Mouse (Mus musculus): Measurements from ENCODE around the gene Gm3486. TPM values are rescaled to one million over a fixed set of nuclear protein-coding genes. Genes with fewer than 3 reads are reported as not detected.
"Not testable (repeated sequence)": the region's sequence is repeated elsewhere in the genome, so short reads cannot be mapped to it uniquely, and the experiment has no call there.

Gm3486 gene
- not detected in 2 replicates for polyA plus RNA-seq (2015; fragmentation: Nextera tagmentation; extraction: Ambion mirVana)

GRCm38 (mm10) chr14:41489385-41489784, at the start of gene Gm3486:
TSS of gene Gm3486 (minus strand) at chr14:41489485.
- H3K9me3 ChIP-seq; H3K27ac ChIP-seq; H3K4me3 ChIP-seq; ATAC-seq (ENCODE audit: insufficient number of reproducible peaks, insufficient read depth, low FRiP score, low TSS enrichment, low read depth); H3K4me1 ChIP-seq; H3K9ac ChIP-seq; H3K36me3 ChIP-seq; H3K4me2 ChIP-seq; H3K27me3 ChIP-seq: not testable (repeated sequence)

GRCm38 (mm10) chr14:41524695-41525094, 35.4 kb upstream of the Gm3486 start:
- not testable (repeated sequence) for H3K4me2 ChIP-seq; H3K27ac ChIP-seq; H3K27me3 ChIP-seq; H3K4me3 ChIP-seq; H3K36me3 ChIP-seq; H3K9ac ChIP-seq; H3K9me3 ChIP-seq; ATAC-seq (ENCODE audit: insufficient number of reproducible peaks, insufficient read depth, low FRiP score, low TSS enrichment, low read depth); H3K4me1 ChIP-seq
- 76% methylated on average over 1 of the region's 1 CpGs for WGBS

GRCm38 (mm10) chr14:41520683-41521082, 31.4 kb upstream of the Gm3486 start:
- H3K27ac ChIP-seq; H3K9me3 ChIP-seq; H3K4me1 ChIP-seq; ATAC-seq (ENCODE audit: insufficient number of reproducible peaks, insufficient read depth, low FRiP score, low TSS enrichment, low read depth); H3K27me3 ChIP-seq; H3K4me3 ChIP-seq; H3K9ac ChIP-seq; H3K4me2 ChIP-seq; H3K36me3 ChIP-seq: not testable (repeated sequence)
- 71% methylated on average over 5 of the region's 5 CpGs for WGBS

GRCm38 (mm10) chr14:41453418-41453817, 35.9 kb downstream of the Gm3486 start, which contains the start of gene Gm7954:
TSS of gene Gm7954 (minus strand) at chr14:41453518.
- H3K36me3 ChIP-seq; H3K9ac ChIP-seq; H3K9me3 ChIP-seq; ATAC-seq (ENCODE audit: insufficient number of reproducible peaks, insufficient read depth, low FRiP score, low TSS enrichment, low read depth); H3K4me2 ChIP-seq; H3K4me1 ChIP-seq; H3K27me3 ChIP-seq; H3K27ac ChIP-seq; H3K4me3 ChIP-seq: not testable (repeated sequence)
- WGBS, result 100% methylated on average over 1 of the region's 2 CpGs

Other genes with a start within 250 kb of the Gm3486 start
- gene Gm2832, start 210.7 kb downstream of the Gm3486 start, polyA plus RNA-seq (2015; fragmentation: Nextera tagmentation; extraction: Ambion mirVana), result 0.30 and 0.58 TPM in 2 replicates
- gene Gm5798, start 140.9 kb downstream of the Gm3486 start, polyA plus RNA-seq (2015; fragmentation: Nextera tagmentation; extraction: Ambion mirVana), result not detected in 2 replicates
- not detected in 2 replicates for gene Gm7945, start 103.1 kb downstream of the Gm3486 start, polyA plus RNA-seq (2015; fragmentation: Nextera tagmentation; extraction: Ambion mirVana)
- gene Gm6482, start 81.2 kb downstream of the Gm3486 start, polyA plus RNA-seq (2015; fragmentation: Nextera tagmentation; extraction: Ambion mirVana), result not detected in 2 replicates
- not detected in 2 replicates for gene Gm7954, start 36.0 kb downstream of the Gm3486 start, polyA plus RNA-seq (2015; fragmentation: Nextera tagmentation; extraction: Ambion mirVana)
- not detected in 2 replicates for gene Gm7970, start 66.1 kb upstream of the Gm3486 start, polyA plus RNA-seq (2015; fragmentation: Nextera tagmentation; extraction: Ambion mirVana)
- not detected in 2 replicates for gene 1700049E17Rik2, start 83.7 kb upstream of the Gm3486 start, polyA plus RNA-seq (2015; fragmentation: Nextera tagmentation; extraction: Ambion mirVana)
- gene Gm3072, start 135.1 kb upstream of the Gm3486 start, polyA plus RNA-seq (2015; fragmentation: Nextera tagmentation; extraction: Ambion mirVana), result not detected in 2 replicates
- not detected in 2 replicates for gene Gm3676, start 157.0 kb upstream of the Gm3486 start, polyA plus RNA-seq (2015; fragmentation: Nextera tagmentation; extraction: Ambion mirVana)
- gene Gm8068, start 212.4 kb upstream of the Gm3486 start, polyA plus RNA-seq (2015; fragmentation: Nextera tagmentation; extraction: Ambion mirVana), result not detected in 2 replicates

Measured in embryonic facial prominence, embryonic 13.5 days (tissue).